Mouse (Mus musculus) lung, postnatal 0 days (tissue): Measurements from ENCODE around the gene Thy1.

Experiments used
- CTCF ChIP-seq: IDR thresholded peaks from 2 replicates; pipeline ENCODE4 v1.5.1; 2016; ENCODE audit warnings: antibody characterized with exemption, mild to moderate bottlenecking
- EP300 ChIP-seq: IDR thresholded peaks from 2 replicates; pipeline ENCODE4 v1.6.1; 2016; ENCODE audit warnings: antibody characterized with exemption, mild to moderate bottlenecking, control low read depth

DNA sequence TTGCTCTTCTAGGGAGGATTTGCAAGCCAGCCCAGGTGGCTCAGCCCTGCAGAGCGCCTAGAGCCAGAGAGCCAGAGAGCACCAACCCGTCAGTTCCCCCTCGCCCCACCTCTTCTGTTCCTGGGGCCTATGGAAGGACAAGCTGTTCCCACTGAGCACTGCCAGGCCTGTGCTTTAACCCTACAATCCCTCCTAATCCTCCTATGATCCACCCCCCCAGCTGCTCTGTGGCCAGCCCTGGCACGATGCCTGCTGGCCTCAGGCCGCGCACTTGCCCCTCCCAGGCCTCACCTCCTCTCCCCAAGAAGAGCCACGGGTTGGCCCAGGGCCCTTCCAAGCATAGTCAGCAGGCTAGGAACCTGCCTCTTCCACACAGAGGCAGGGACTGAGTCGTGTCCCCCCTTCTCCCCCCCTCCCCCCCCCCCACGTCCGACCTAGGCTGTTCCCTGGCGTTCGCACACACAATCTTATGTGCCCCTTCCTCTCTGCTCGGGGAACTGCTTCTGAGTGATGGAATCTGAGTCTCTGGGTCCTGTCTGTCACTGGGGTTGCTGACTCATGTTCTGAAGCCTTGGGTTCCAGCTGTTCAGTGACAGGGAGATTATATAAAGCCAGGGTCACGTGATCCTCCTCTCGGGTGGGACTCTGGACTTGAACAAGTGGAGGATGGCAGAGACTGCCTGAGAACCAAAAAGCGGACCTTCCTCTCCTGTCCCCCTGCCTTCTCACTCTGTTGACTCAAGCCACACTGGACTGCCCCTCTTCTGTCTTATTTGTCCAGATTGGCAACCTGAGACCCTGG is 36.0 kb downstream of the Thy1 start:
- TF ChIP-seq CTCF, result no peak
- peak; percentile 86 for TF ChIP-seq EP300
